Mouse (Mus musculus) kidney, embryonic 16.5 days (tissue): ENCODE measurements around the gene Cfap299. TPM values are rescaled to one million over a fixed set of nuclear protein-coding genes. Genes with fewer than 3 reads are reported as not detected.

ENCODE experiments used
- ATAC-seq: fragments of 200-750 bp; cut with Nextera tagmentation; 2 replicates; pipeline ENCODE4 v1.8.0; 2017; ENCODE audit warnings: moderate TSS enrichment; ENCODE audit not compliant: low FRiP score, low TSS enrichment
- H3K27ac ChIP-seq: fragments of 300-500 bp; sonication (generic); 2 replicates; pipeline ENCODE4 v1.5.1; 2014; ENCODE audit warnings: low read length
- H3K27me3 ChIP-seq: fragments of 300-500 bp; sonication (generic); 2 replicates; pipeline ENCODE4 v1.6.1; 2014; ENCODE audit warnings: low read length, control low read depth, mixed read lengths; ENCODE audit not compliant: insufficient read depth
- H3K36me3 ChIP-seq: fragments of 300-500 bp; sonication (generic); 2 replicates; pipeline ENCODE4 v1.6.1; 2014; ENCODE audit warnings: low read length, control low read depth, mixed read lengths; ENCODE audit not compliant: insufficient read depth
- H3K4me1 ChIP-seq: fragments of 300-500 bp; sonication (generic); 2 replicates; pipeline ENCODE4 v1.6.1; 2014; ENCODE audit warnings: low read length, control low read depth, mixed read lengths; ENCODE audit not compliant: insufficient read depth
- H3K4me2 ChIP-seq: fragments of 300-500 bp; sonication (generic); replicated peaks from 2 replicates; pipeline ENCODE4 v1.6.1; 2014; ENCODE audit warnings: low read depth, low read length
- H3K4me3 ChIP-seq: fragments of 300-500 bp; sonication (generic); 2 replicates; pipeline ENCODE4 v1.5.1; 2014; ENCODE audit warnings: mild to moderate bottlenecking, low read length
- H3K9ac ChIP-seq: fragments of 300-500 bp; sonication (generic); replicated peaks from 2 replicates; pipeline ENCODE4 v1.6.1; 2014; ENCODE audit warnings: low read length
- H3K9me3 ChIP-seq: fragments of 300-500 bp; sonication (generic); 2 replicates; pipeline ENCODE4 v1.6.1; 2016; ENCODE audit warnings: low read length, control low read depth
- WGBS: fragments of 180-500 bp; shearing (Covaris S2); extraction: QIAGEN DNeasy Blood & Tissue Kit; methylation state at CpG from one replicate; pipeline ENCODE4 v1.1.7; 2014; 5-methylcytosine and 5-hydroxymethylcytosine counted together
- polyA plus RNA-seq: library from polyadenylated mRNA; unstranded; fragments of >200 nt; fragmentation: Nextera tagmentation; extraction: Ambion mirVana; gene quantifications from 2 replicates; pipeline ENCODE4 v1.2.1, GENCODE M21; 2015

Gene Cfap299
- polyA plus RNA-seq, 1 experiment from 2014 or later, result 0.56 TPM

- Histone ChIP-seq H3K9me3 (peaks cover 4% of the 10 kb centered on the region; the same call in 1 of the 2 replicates), H3K27me3 (no peaks in the 10 kb centered on the region), H3K27ac (no peak overlapping the region), H3K9ac (no peak overlapping the region), H3K36me3 (no peaks in the 10 kb centered on the region), H3K4me2 (no peak overlapping the region), H3K4me1 (no peaks in the 10 kb centered on the region), H3K4me3 (no peak overlapping the region)
- WGBS, result 87% methylated on average over 5 of the region's 5 CpGs
- no peak for ATAC-seq
Observed at GRCm38 (mm10) chr5:98688254-98688653, 359.1 kb downstream of the Cfap299 start.

GRCm38 (mm10) chr5:98692070-98692469 lies 363.0 kb downstream of the Cfap299 start:
- WGBS, result 70% methylated on average over 5 of the region's 5 CpGs
- H3K9me3 ChIP-seq, result peaks cover 4% of the 10 kb centered on the region; the same call in 1 of the 2 replicates
- H3K4me2 ChIP-seq, result no peak overlapping the region
- no peak overlapping the region for H3K4me3 ChIP-seq
- no peak overlapping the region for H3K9ac ChIP-seq
- H3K36me3 ChIP-seq, result no peaks in the 10 kb centered on the region
- H3K27ac ChIP-seq, result no peak overlapping the region
- no peaks in the 10 kb centered on the region for H3K27me3 ChIP-seq
- no peak for ATAC-seq
- no peaks in the 10 kb centered on the region for H3K4me1 ChIP-seq

- Histone ChIP-seq H3K27me3 (no peaks in the 10 kb centered on the region), H3K9ac (no peak overlapping the region), H3K4me1 (no peaks in the 10 kb centered on the region), H3K4me3 (no peak overlapping the region), H3K4me2 (peak overlapping the region; percentile 21; the same call in 1 of the 2 replicates), H3K9me3 (no peaks in the 10 kb centered on the region), H3K36me3 (no peaks in the 10 kb centered on the region), H3K27ac (peak overlapping the region; percentile 63; the same call in 1 of the 2 replicates)
- ATAC-seq, result peak; percentile 19; the same call in 1 of the 2 replicates
- WGBS, result 37% methylated on average over 8 of the region's 8 CpGs
Observed at GRCm38 (mm10) chr5:98696336-98696735, 367.2 kb downstream of the Cfap299 start.

GRCm38 (mm10) chr5:98703963-98704362 lies 374.9 kb downstream of the Cfap299 start:
- Histone ChIP-seq H3K9me3 (no peaks in the 10 kb centered on the region; the same call in 1 of the 2 replicates), H3K27me3 (no peaks in the 10 kb centered on the region), H3K9ac (no peak overlapping the region), H3K36me3 (no peaks in the 10 kb centered on the region), H3K4me1 (no peaks in the 10 kb centered on the region), H3K4me2 (no peak overlapping the region), H3K27ac (no peak overlapping the region), H3K4me3 (no peak overlapping the region)
- ATAC-seq, result no peak
- WGBS, result 63% methylated on average over 5 of the region's 5 CpGs

GRCm38 (mm10) chr5:98706597-98706996 lies 377.5 kb downstream of the Cfap299 start:
- Histone ChIP-seq H3K4me3 (no peak overlapping the region), H3K4me1 (no peaks in the 10 kb centered on the region), H3K9ac (no peak overlapping the region), H3K27ac (no peak overlapping the region), H3K4me2 (no peak overlapping the region), H3K36me3 (no peaks in the 10 kb centered on the region), H3K27me3 (no peaks in the 10 kb centered on the region), H3K9me3 (no peaks in the 10 kb centered on the region; the same call in 1 of the 2 replicates)
- 81% methylated on average over 4 of the region's 4 CpGs for WGBS
- no peak for ATAC-seq

GRCm38 (mm10) chr5:98715392-98715791 lies 386.3 kb downstream of the Cfap299 start:
- Histone ChIP-seq H3K9ac (no peak overlapping the region), H3K27ac (no peak overlapping the region), H3K4me2 (no peak overlapping the region), H3K9me3 (no peaks in the 10 kb centered on the region), H3K4me1 (no peaks in the 10 kb centered on the region), H3K36me3 (no peaks in the 10 kb centered on the region), H3K4me3 (no peak overlapping the region), H3K27me3 (no peaks in the 10 kb centered on the region)
- WGBS, result 86% methylated on average over 2 of the region's 2 CpGs
- ATAC-seq, result no peak

- 0 out of 2 replicates have a peak, but pooled peaks have one; percentile 39 for ATAC-seq
- H3K4me1 ChIP-seq, result no peaks in the 10 kb centered on the region
- H3K36me3 ChIP-seq, result no peaks in the 10 kb centered on the region
- H3K9me3 ChIP-seq, result no peaks in the 10 kb centered on the region
- no peak overlapping the region for H3K27ac ChIP-seq
- 29% methylated on average over 6 of the region's 6 CpGs for WGBS
- no peak overlapping the region for H3K9ac ChIP-seq
- no peak overlapping the region for H3K4me3 ChIP-seq
- H3K4me2 ChIP-seq, result no peak overlapping the region
- H3K27me3 ChIP-seq, result no peaks in the 10 kb centered on the region
Observed at GRCm38 (mm10) chr5:98732157-98733009, 403.3 kb downstream of the Cfap299 start.

- Histone ChIP-seq H3K9me3 (no peaks in the 10 kb centered on the region), H3K36me3 (no peaks in the 10 kb centered on the region), H3K4me2 (no peak overlapping the region), H3K27ac (no peak overlapping the region), H3K27me3 (no peaks in the 10 kb centered on the region), H3K4me3 (no peak overlapping the region), H3K4me1 (no peaks in the 10 kb centered on the region), H3K9ac (no peak overlapping the region)
- 40% methylated on average over 2 of the region's 2 CpGs for WGBS
- ATAC-seq, result no peak
Observed at GRCm38 (mm10) chr5:98733010-98733399, 403.9 kb downstream of the Cfap299 start.

- Histone ChIP-seq H3K9ac (no peak overlapping the region), H3K4me3 (no peak overlapping the region), H3K36me3 (no peaks in the 10 kb centered on the region), H3K4me2 (no peak overlapping the region), H3K4me1 (no peaks in the 10 kb centered on the region), H3K27ac (no peak overlapping the region), H3K27me3 (no peaks in the 10 kb centered on the region), H3K9me3 (no peaks in the 10 kb centered on the region)
- 88% methylated on average over 15 of the region's 15 CpGs for WGBS
- ATAC-seq, result no peak
Observed at GRCm38 (mm10) chr5:98761858-98762652, 433.0 kb downstream of the Cfap299 start.
